Mouse (Mus musculus) layer of hippocampus, postnatal 25 days (tissue): Measurements from ENCODE around the gene Taz. TPM values are rescaled to one million over a fixed set of nuclear protein-coding genes. Genes with fewer than 3 reads are reported as not detected.

Source experiments
- microRNA-seq, 2 experiments: library from miRNA; unstranded; fragments of <30 nt; microRNA quantifications; one replicate each; pipeline ENCODE4 v1.2.0; 2021
- total RNA-seq, 2 experiments: library from RNA; stranded (reverse); gene quantifications; 2 replicates each; pipeline ENCODE4 v1.2.3; 2021

The Taz gene
- total RNA-seq, 2 experiments from 2014 or later: 48.8 to 64.9 TPM

Small RNA genes within 50 kb of the gene (microRNA-seq; reads per million reads assigned to microRNA genes)
- gene Mir7091 (0 reads per million in 2 experiments), gene Mir7092 (0 to 0.20 reads per million in 2 experiments)

Other genes with a start within 250 kb of the Taz start
- gene Opn1mw, start 154.4 kb upstream of the Taz start, total RNA-seq: under 1 TPM in 1 of 2 experiments, not detected in 1; 0.62 TPM
- gene Mecp2, start 146.5 kb upstream of the Taz start, total RNA-seq: 10 to 100 TPM; 75.6 to 88.8 TPM
- not detected for gene Tex28, start 114.1 kb upstream of the Taz start, total RNA-seq
- gene Tktl1, start 104.7 kb upstream of the Taz start, total RNA-seq: under 1 TPM in 1 of 2 experiments, not detected in 1; 0.10 TPM
- 100 to 1,000 TPM in 1 of 2 experiments, 10 to 100 TPM in 1; 82.6 to 124 TPM for gene Flna, start 32.1 kb upstream of the Taz start, total RNA-seq
- 10 to 100 TPM; 35.1 to 36.5 TPM for gene Emd, start 27.2 kb upstream of the Taz start, total RNA-seq
- gene Rpl10, start 11.1 kb upstream of the Taz start, total RNA-seq: 100 to 1,000 TPM; 171 TPM
- gene Dnase1l1, start 425 bp downstream of the Taz start, total RNA-seq: 1 to 10 TPM; 1.8 to 2.6 TPM
- 100 to 1,000 TPM; 333 to 352 TPM for gene Atp6ap1, start 15.2 kb downstream of the Taz start, total RNA-seq
- 100 to 1,000 TPM; 631 to 685 TPM for gene Gdi1, start 23.1 kb downstream of the Taz start, total RNA-seq
- 10 to 100 TPM; 27.2 to 32.3 TPM for gene Fam50a, start 31.1 kb downstream of the Taz start, total RNA-seq
- gene Plxna3, start 47.2 kb downstream of the Taz start, total RNA-seq: 10 to 100 TPM; 23.9 to 40.3 TPM
- 10 to 100 TPM; 26.9 to 31.2 TPM for gene Lage3, start 71.7 kb downstream of the Taz start, total RNA-seq
- gene Ubl4a, start 91.3 kb downstream of the Taz start, total RNA-seq: 10 to 100 TPM; 70.0 to 73.0 TPM
- gene Slc10a3, start 91.4 kb downstream of the Taz start, total RNA-seq: 1 to 10 TPM; 3.0 to 3.5 TPM
- 10 to 100 TPM; 17.8 to 24.9 TPM for gene Fam3a, start 111.4 kb downstream of the Taz start, total RNA-seq
- 10 to 100 TPM; 51.0 to 56.3 TPM for gene Ikbkg, start 111.4 kb downstream of the Taz start, total RNA-seq
- 10 to 100 TPM; 24.9 to 27.7 TPM for gene G6pdx, start 147.3 kb downstream of the Taz start, total RNA-seq
- gene Gm6880, start 199.5 kb downstream of the Taz start, total RNA-seq: not detected